Mouse (Mus musculus): ENCODE data around the gene Lss. TPM values are rescaled to one million over a fixed set of nuclear protein-coding genes. Genes with fewer than 3 reads are reported as not detected.

The Lss gene
- 3.5 TPM for polyA plus RNA-seq (2014; fragmentation: Illumina TruSeq; extraction: RNeasy Lipid Tissue Mini Kit (QIAGEN cat#74804); ENCODE audit: low read depth, low replicate concordance)

GRCm38 (mm10) chr10:76531375-76531774 lies at the start of gene Lss:
TSS of gene Lss (plus strand) at chr10:76531588.

GRCm38 (mm10) chr10:76561972-76562371 lies 30.6 kb downstream of the Lss start, which contains the start of gene Spatc1l:
TSS of gene Spatc1l (plus strand) at chr10:76562272.

GRCm38 (mm10) chr10:76575374-76575773 lies 44.0 kb downstream of the Lss start, which contains the start of gene Ftcd:
TSS of gene Ftcd (plus strand) at chr10:76575648.

Other genes with a start within 250 kb of the Lss start
- 8.6 TPM for gene Dip2a, start 186.3 kb upstream of the Lss start, polyA plus RNA-seq (2014; fragmentation: Illumina TruSeq; extraction: RNeasy Lipid Tissue Mini Kit (QIAGEN cat#74804); ENCODE audit: low read depth, low replicate concordance)
- not detected for gene AC141477.1, start 91.1 kb upstream of the Lss start, polyA plus RNA-seq (2014; fragmentation: Illumina TruSeq; extraction: RNeasy Lipid Tissue Mini Kit (QIAGEN cat#74804); ENCODE audit: low read depth, low replicate concordance)
- 7.2 TPM for gene Pcnt, start 88.8 kb upstream of the Lss start, polyA plus RNA-seq (2014; fragmentation: Illumina TruSeq; extraction: RNeasy Lipid Tissue Mini Kit (QIAGEN cat#74804); ENCODE audit: low read depth, low replicate concordance)
- gene 2610028H24Rik, start 82.5 kb upstream of the Lss start, polyA plus RNA-seq (2014; fragmentation: Illumina TruSeq; extraction: RNeasy Lipid Tissue Mini Kit (QIAGEN cat#74804); ENCODE audit: low read depth, low replicate concordance) = not detected
- 8.9 TPM for gene Mcm3ap, start 62.7 kb upstream of the Lss start, polyA plus RNA-seq (2014; fragmentation: Illumina TruSeq; extraction: RNeasy Lipid Tissue Mini Kit (QIAGEN cat#74804); ENCODE audit: low read depth, low replicate concordance)
- gene Ybey, start 62.5 kb upstream of the Lss start, polyA plus RNA-seq (2014; fragmentation: Illumina TruSeq; extraction: RNeasy Lipid Tissue Mini Kit (QIAGEN cat#74804); ENCODE audit: low read depth, low replicate concordance) = 2.3 TPM
- not detected for gene Spatc1l, start 30.7 kb downstream of the Lss start, polyA plus RNA-seq (2014; fragmentation: Illumina TruSeq; extraction: RNeasy Lipid Tissue Mini Kit (QIAGEN cat#74804); ENCODE audit: low read depth, low replicate concordance)
- gene Ftcd, start 44.1 kb downstream of the Lss start, polyA plus RNA-seq (2014; fragmentation: Illumina TruSeq; extraction: RNeasy Lipid Tissue Mini Kit (QIAGEN cat#74804); ENCODE audit: low read depth, low replicate concordance) = 0.57 TPM
- gene Col6a2, start 92.0 kb downstream of the Lss start, polyA plus RNA-seq (2014; fragmentation: Illumina TruSeq; extraction: RNeasy Lipid Tissue Mini Kit (QIAGEN cat#74804); ENCODE audit: low read depth, low replicate concordance) = 0.69 TPM
- gene Col6a1, start 194.6 kb downstream of the Lss start, polyA plus RNA-seq (2014; fragmentation: Illumina TruSeq; extraction: RNeasy Lipid Tissue Mini Kit (QIAGEN cat#74804); ENCODE audit: low read depth, low replicate concordance) = 3.3 TPM